Mouse (Mus musculus) lung, adult 2 months (tissue): Measurements from ENCODE around the gene 1700008O03Rik. TPM values are rescaled to one million over a fixed set of nuclear protein-coding genes. Genes with fewer than 3 reads are reported as not detected.

Source experiments
- DNase-seq: peaks from one replicate; pipeline ENCODE4 v3.0.0; 2022
- H3K4me1 ChIP-seq: fragments of 200-500 bp; 2 replicates; pipeline ENCODE4 v1.6.1; 2011; ENCODE audit warnings: low read length; ENCODE audit not compliant: control insufficient read depth, insufficient read depth
- H3K4me3 ChIP-seq: fragments of 200-500 bp; replicated peaks from 2 replicates; pipeline ENCODE3; 2011; ENCODE audit warnings: low read depth, mild to moderate bottlenecking, control low read depth, low read length; ENCODE audit errors: extremely low read depth
- CTCF ChIP-seq: fragments of 200-500 bp; IDR thresholded peaks from 2 replicates; pipeline ENCODE4 v1.5.1; 2011; ENCODE audit warnings: mild to moderate bottlenecking, low read length, control low read depth; ENCODE audit not compliant: insufficient read depth
- POLR2A ChIP-seq: fragments of 200-500 bp; IDR thresholded peaks from 2 replicates; pipeline ENCODE4 v1.6.1; 2011; ENCODE audit warnings: low read depth, mild to moderate bottlenecking, control low read depth, low read length, borderline replicate concordance; ENCODE audit errors: extremely low read depth
- WGBS: fragments of 180-500 bp; shearing (Covaris S2); methylation state at CpG from one replicate; pipeline ENCODE4 v1.1.7; 2018; 5-methylcytosine and 5-hydroxymethylcytosine counted together
- polyA plus RNA-seq: library from polyadenylated mRNA; depleted of rRNA; stranded (reverse); fragments of >200 nt; gene quantifications from 2 replicates; pipeline ENCODE4 v1.2.3, GENCODE M21; 2012

The 1700008O03Rik gene
- polyA plus RNA-seq, 1 experiment, result 1.2 TPM

DNA sequence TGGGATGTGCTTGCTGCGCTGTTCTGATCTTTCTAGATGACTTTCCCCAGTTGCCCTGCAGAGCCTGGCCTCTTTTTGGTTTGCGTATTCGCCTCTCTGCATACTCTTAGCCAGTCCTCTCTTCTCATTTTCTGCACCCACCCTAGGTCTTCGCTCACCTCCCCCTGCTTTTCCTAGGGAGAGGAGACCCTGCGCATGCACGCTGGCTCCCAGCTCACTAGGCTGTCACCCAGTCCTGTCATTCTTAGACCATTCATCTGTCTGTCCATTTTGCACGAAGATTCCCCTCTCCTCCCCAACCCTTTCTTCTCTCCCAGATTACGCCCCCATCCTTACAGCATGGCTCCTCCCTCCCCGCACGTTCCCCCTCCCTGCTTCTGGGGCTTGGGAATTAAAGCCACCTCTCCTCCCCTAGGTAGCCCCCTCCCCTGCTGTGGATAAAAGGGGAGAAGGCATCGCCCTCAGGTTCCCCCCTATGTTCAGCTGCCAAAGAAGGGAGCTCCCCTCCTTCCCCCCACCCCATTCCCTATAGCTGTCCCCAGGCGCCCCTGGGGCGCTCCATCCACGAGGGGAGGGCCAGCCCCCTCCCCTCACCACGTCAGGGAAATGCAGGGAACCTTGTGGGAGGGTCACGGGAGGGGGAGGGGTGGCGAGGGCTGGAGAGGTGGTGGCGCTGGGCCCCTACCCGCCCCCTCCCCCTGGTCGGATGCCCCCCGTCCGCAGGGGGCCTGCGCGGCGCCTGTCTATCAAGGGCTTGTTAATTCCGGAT lies 26.6 kb downstream of the 1700008O03Rik start:
- peak; percentile 9 for DNase-seq
- H3K4me1 ChIP-seq, result peaks cover 6% of the 10 kb centered on the region
- WGBS, result 8% methylated on average over 17 of the region's 26 CpGs
- H3K4me3 ChIP-seq, result no peak overlapping the region
- TF ChIP-seq CTCF, result no peak
- no peak for TF ChIP-seq POLR2A

DNA sequence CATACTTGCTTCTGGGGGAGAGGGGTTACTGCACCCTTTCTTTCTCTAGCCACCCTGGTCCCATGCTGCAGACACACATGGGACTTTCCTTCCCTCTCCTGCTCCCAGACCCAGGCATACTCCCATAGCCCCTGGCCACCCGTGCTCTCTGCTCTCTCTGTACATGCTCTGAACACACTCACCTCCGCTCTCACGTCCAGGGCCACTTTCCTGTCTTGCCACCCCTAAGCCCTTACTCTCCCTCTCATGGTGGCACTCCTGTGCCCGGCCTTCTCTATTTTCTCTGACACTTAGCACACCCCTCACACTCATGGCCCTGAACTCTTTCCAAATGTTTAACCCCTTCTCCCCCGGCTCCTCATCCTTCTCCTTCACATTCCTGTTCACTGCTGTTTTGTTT lies 27.6 kb downstream of the 1700008O03Rik start:
- WGBS, result 14% methylated on average over 5 of the region's 5 CpGs
- TF ChIP-seq CTCF (no peak), POLR2A (no peak)
- Histone ChIP-seq H3K4me1 (peaks cover 6% of the 10 kb centered on the region), H3K4me3 (no peak overlapping the region)
- peak; percentile 25 for DNase-seq

DNA sequence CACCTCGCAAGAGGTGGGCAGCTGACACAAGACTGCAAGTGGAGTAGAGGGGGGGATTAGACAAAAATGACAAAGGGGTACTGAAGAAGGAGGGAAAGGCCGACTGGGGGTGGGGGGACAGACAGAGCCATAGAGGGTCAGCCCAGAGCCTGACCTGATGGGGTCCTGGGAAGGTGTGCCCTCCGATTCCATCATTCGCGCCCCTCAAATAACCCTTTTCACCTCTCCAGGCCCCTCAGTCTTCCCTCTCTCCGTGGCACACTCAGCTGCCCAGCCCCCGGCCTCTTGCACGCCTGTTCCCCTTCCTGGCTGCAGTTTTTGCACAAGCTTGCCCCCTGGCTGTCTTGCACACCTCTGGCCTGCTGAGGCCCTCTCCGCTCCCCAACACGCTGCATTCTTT lies 28.1 kb downstream of the 1700008O03Rik start:
- no peak for DNase-seq
- H3K4me3 ChIP-seq, result no peak overlapping the region
- TF ChIP-seq POLR2A, result no peak
- TF ChIP-seq CTCF, result no peak
- H3K4me1 ChIP-seq, result peaks cover 6% of the 10 kb centered on the region
- WGBS, result 16% methylated on average over 10 of the region's 10 CpGs

DNA sequence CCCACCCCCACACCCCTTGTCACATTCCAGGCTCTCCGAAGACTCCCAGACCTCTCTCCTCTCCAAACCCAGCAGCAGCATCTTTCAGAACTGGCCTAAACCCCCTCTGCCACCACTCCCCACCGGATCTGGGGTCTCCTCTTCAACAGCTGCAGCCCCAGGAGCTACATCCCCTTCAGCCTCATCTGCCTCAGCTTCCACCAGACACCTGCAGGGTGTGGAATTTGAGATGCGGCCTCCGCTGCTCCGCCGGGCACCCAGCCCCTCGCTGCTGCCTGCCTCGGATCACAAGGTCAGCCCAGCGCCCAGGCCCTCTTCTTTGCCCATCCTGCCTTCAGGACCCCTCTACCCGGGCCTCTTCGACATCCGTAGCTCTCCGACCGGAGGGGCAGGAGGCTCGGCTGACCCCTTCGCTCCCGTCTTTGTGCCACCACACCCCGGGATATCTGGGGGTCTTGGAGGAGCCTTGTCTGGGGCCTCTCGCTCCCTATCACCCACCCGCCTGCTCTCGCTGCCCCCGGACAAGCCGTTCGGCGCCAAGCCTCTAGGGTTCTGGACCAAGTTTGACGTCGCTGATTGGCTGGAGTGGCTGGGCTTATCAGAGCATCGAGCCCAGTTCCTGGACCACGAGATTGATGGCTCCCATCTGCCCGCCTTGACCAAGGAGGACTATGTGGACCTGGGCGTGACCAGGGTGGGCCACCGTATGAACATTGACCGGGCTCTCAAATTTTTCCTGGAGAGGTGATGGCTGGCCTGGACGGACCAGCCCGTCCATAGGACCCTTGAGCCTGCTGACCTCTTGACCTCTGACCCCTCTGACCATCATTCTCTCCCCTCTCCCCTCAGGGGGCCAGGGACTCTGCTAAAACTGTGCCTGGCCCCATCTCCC lies 28.8 kb downstream of the 1700008O03Rik start:
- Histone ChIP-seq H3K4me3 (no peak overlapping the region), H3K4me1 (peaks cover 6% of the 10 kb centered on the region)
- WGBS, result 5% methylated on average over 35 of the region's 35 CpGs
- no peak for DNase-seq
- TF ChIP-seq POLR2A, result no peak
- no peak for TF ChIP-seq CTCF

DNA sequence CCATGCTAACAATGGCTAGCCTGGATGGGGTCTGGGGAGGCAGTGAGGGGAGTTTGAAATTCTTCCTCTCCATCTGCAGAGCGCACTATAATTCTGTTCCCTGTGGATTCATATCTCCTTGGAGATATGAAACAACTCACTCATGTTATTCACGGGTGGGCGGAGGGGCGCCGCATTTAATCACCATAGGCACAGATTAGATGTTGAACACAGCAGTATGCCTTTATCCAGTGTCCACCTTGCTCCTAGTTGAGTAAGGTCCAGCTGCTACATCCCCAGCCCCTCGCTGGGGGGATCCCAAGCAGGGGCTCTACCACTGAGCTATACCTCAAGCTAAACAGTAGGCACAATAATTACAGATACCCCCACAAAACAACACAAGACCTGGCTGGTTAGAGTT lies 30.2 kb downstream of the 1700008O03Rik start:
- no peak overlapping the region for H3K4me3 ChIP-seq
- TF ChIP-seq CTCF, result no peak
- WGBS, result 76% methylated on average over 6 of the region's 6 CpGs
- peaks cover 3% of the 10 kb centered on the region for H3K4me1 ChIP-seq
- DNase-seq, result no peak

DNA sequence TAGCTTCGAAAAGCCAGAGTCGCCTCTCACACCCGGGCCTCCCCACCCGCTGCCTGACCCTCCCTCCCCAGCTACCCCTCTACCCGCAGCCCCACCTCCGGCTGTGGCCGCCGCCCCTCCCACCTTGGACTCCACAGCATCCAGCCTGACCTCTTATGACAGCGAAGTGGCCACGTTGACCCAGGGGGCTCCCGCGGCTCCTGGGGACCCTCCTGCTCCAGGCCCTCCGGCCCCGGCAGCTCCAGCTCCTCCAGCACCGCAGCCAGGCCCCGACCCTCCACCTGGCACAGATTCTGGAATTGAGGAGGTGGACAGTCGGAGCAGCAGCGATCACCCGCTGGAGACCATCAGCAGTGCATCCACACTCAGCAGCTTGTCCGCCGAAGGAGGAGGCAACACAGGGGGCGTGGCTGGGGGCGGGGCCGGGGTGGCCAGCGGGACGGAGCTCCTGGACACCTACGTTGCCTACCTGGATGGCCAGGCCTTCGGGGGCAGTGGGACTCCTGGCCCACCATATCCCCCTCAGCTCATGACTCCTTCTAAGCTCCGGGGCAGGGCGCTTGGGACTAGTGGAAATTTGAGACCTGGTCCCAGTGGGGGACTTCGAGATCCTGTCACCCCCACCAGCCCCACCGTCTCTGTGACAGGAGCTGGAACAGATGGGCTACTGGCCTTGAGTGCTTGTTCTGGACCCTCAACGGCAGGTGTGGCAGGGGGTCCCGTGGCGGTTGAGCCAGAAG lies 31.8 kb downstream of the 1700008O03Rik start:
- no peak for TF ChIP-seq CTCF
- no peak for TF ChIP-seq POLR2A

DNA sequence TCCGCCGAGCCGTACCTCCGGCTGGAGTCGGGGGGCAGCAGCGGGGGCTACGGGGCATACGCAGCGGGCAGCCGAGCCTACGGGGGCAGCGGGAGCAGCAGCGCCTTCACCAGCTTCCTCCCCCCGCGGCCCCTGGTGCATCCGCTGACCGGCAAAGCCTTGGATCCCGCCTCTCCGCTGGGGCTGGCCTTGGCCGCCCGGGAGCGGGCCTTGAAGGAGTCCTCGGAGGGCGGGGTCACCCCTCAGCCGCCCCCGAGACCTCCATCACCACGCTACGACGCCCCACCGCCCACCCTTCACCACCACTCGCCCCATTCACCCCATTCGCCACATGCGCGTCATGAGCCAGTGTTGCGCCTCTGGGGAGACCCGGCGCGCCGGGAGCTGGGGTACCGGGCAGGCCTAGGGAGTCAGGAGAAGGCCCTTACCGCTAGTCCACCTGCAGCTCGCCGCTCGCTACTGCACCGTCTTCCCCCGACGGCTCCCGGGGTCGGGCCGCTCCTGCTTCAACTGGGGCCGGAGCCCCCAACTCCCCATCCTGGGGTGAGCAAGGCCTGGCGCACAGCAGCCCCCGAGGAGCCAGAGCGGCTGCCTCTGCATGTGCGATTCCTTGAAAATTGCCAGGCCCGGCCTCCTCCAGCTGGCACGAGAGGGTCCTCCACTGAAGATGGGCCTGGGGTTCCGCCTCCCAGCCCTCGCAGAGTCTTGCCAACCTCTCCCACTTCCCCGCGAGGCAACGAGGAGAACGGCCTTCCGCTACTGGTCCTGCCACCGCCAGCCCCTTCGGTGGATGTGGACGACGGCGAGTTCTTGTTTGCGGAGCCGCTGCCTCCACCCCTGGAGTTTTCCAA lies 32.6 kb downstream of the 1700008O03Rik start:
- whole genome bisulfite sequencing, result 3% methylated on average over 71 of the region's 71 CpGs
- TF ChIP-seq CTCF (no peak), POLR2A (no peak)
- DNase-seq, result no peak
- Histone ChIP-seq H3K4me3 (no peak overlapping the region), H3K4me1 (no peaks in the 10 kb centered on the region)

More for the DNA sequence above, 31.8 kb downstream of the 1700008O03Rik start:
- DNase-seq, result peak; percentile 13
- H3K4me3 ChIP-seq, result no peak overlapping the region
- H3K4me1 ChIP-seq, result no peaks in the 10 kb centered on the region
- WGBS, result 2% methylated on average over 35 of the region's 35 CpGs

DNA sequence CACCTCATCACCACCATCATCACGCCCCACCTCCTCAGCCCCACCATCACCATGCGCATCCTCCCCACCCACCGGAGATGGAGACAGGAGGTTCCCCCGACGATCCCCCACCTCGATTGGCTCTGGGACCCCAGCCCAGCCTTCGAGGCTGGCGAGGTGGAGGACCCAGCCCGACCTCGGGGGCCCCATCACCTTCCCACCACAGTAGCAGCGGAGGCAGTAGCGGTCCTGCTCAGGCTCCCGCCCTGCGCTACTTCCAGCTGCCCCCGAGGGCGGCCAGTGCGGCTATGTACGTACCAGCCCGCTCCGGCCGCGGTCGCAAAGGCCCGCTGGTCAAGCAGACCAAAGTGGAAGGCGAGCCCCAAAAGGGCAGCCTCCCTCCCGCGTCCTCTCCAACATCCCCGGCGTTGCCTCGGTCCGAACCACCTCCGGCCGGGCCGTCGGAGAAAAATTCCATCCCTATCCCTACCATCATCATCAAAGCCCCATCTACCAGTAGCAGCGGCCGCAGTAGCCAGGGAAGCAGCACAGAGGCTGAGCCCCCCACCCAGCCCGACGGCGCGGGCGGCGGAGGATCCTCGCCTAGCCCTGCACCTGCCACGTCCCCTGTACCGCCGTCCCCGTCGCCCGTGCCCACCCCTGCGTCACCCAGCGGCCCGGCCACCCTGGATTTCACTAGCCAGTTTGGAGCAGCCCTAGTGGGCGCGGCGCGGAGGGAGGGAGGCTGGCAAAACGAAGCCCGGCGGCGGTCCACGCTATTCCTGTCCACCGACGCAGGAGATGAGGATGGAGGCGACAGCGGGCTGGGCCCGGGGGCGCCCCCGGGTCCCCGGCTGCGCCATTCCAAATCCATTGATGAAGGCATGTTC lies 33.5 kb downstream of the 1700008O03Rik start:
- TF ChIP-seq CTCF, result no peak
- no peak for TF ChIP-seq POLR2A
- Histone ChIP-seq H3K4me1 (no peaks in the 10 kb centered on the region), H3K4me3 (no peak overlapping the region)
- 5% methylated on average over 71 of the region's 71 CpGs for WGBS
- no peak for DNase-seq
